Mouse (Mus musculus) kidney, adult 2 months (tissue): Measurements from ENCODE around the gene Gpr143.

ENCODE experiments used
- CTCF ChIP-seq: fragments of 200-500 bp; conservative IDR thresholded peaks from 2 replicates; pipeline ENCODE4 v1.5.1; 2011; ENCODE audit warnings: low read depth, mild to moderate bottlenecking, control low read depth, low read length, moderate library complexity, mixed read lengths; ENCODE audit not compliant: insufficient read depth, insufficient read length
- POLR2A ChIP-seq: fragments of 200-500 bp; IDR thresholded peaks from one replicate; pipeline ENCODE4 v1.6.1; 2011; ENCODE audit warnings: low read depth, low read length, control low read depth

GRCm38 (mm10) chrX:152768891-152769599 is 12.7 kb upstream of the Gpr143 start, which contains the start of gene Shroom2:
- TF ChIP-seq POLR2A = no peak
- no peak for TF ChIP-seq CTCF
